9 mouse cellular contexts compared by ENCODE assay signal in the genomic region with DNA sequence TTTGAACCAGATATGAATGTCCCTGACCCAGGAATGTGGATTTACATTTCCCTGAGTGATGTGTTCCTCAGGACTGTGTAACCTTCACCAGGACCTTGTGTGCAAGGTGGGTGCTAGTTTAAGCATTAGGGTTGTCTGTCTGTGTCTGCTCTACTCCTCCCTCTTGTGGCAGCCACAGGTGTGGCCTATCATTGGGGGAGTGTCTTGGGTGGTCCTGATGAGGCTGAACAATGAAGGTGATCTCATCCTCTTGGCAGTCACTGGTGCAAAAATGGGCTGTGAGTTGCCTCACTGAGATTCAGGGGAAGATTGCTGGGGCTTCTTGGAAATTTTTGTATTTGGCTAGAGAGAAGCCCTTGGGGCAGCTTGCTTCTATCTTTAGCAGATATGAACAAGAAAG.
A peak's percentile ranks its signal among the peaks of the same experiment; 100 is the strongest.
DNase-seq lines count a peak whose midpoint lies in the region; ATAC-seq lines count a peak whose summit lies in the region.
"Had no signal": no experiment of that assay in that cellular context is flagged by ENCODE, and none has a peak within 500 bp of the region (broad histone marks: within the 10 kb centered on the region; RNA-seq: fewer than 3 reads in every experiment).

No protein-coding gene starts in this region.

- no peaks in the 10 kb centered on the region for H3K36me3 ChIP-seq in midbrain, embryonic 11.5 days (ENCODE audit: control insufficient read depth, insufficient read depth, low read length)
- H3K36me3 ChIP-seq in midbrain, embryonic 10.5 days: no peaks in the 10 kb centered on the region
- no peaks in the 10 kb centered on the region for H3K36me3 ChIP-seq in intestine, embryonic 14.5 days (ENCODE audit: control insufficient read depth, insufficient read depth, low read length)
- H3K36me3 ChIP-seq: heart, embryonic 13.5 days had no signal

- H3K4me2 ChIP-seq in midbrain, embryonic 11.5 days: no peak overlapping the region
- no peak overlapping the region for H3K4me2 ChIP-seq in intestine, embryonic 14.5 days (ENCODE audit: low read length)
- H3K4me2 ChIP-seq: heart, embryonic 13.5 days had no signal

- intact Hi-C loops in heart, postnatal 25 days (cut with DNase I): loop anchor here (5.0 kb wide), 1 partner anchor 39 kb away; no protein-coding TSS in a partner anchor

- H3K4me3 ChIP-seq in midbrain, embryonic 11.5 days (ENCODE audit: low read depth, low read length): no peak overlapping the region
- H3K4me3 ChIP-seq in midbrain, embryonic 10.5 days: no peak overlapping the region
- no peak overlapping the region for H3K4me3 ChIP-seq in intestine, embryonic 14.5 days (ENCODE audit: low read depth, low read length)
- H3K4me3 ChIP-seq: heart, embryonic 13.5 days had no signal

- ATAC-seq in midbrain, embryonic 11.5 days (ENCODE audit: low FRiP score): peak; percentile 59; the same call in 1 of the 2 replicates
- no peak for ATAC-seq in intestine, embryonic 14.5 days (replicated peaks; ENCODE audit: low FRiP score, low TSS enrichment, low read depth)

- peak; percentile 75 for DNase-seq in heart, adult 11 months
- DNase-seq in heart, postnatal 25 days (ENCODE audit: low spot score): no peak
- no peak for DNase-seq in midbrain, embryonic 11.5 days (ENCODE audit: low spot score, missing footprints)
- DNase-seq in midbrain, embryonic 10.5 days (ENCODE audit: low spot score): no peak
- DNase-seq in intestine, embryonic 14.5 days (ENCODE audit: low spot score): peak; percentile 48
- DNase-seq in thymus, postnatal 4 days: peak; percentile 67
- DNase-seq in spleen, postnatal 4 days (ENCODE audit: low spot score in 2 of 2): no peak
- no peak for DNase-seq in c-Kit-positive CD71-positive TER-119-positive erythroid progenitor cells, embryonic 14.5 days (ENCODE audit: low spot score)

- H3K9me3 ChIP-seq in midbrain, embryonic 11.5 days (ENCODE audit: control insufficient read depth, low read length): no peaks in the 10 kb centered on the region
- H3K9me3 ChIP-seq in midbrain, embryonic 10.5 days (replicated peaks): no peaks in the 10 kb centered on the region
- no peaks in the 10 kb centered on the region for H3K9me3 ChIP-seq in intestine, embryonic 14.5 days (ENCODE audit: control insufficient read depth, low read length)
- H3K9me3 ChIP-seq: heart, embryonic 13.5 days had no signal

- H3K9ac ChIP-seq in midbrain, embryonic 11.5 days (ENCODE audit: low read length): no peak overlapping the region
- no peak overlapping the region for H3K9ac ChIP-seq in intestine, embryonic 14.5 days (ENCODE audit: low read length)
- H3K9ac ChIP-seq: heart, embryonic 13.5 days had no signal

- no peaks in the 10 kb centered on the region for H3K27me3 ChIP-seq in midbrain, embryonic 11.5 days (ENCODE audit: control insufficient read depth, insufficient read depth, low read length)
- H3K27me3 ChIP-seq in midbrain, embryonic 10.5 days (ENCODE audit: low read depth, poor library complexity, severe bottlenecking): no peaks in the 10 kb centered on the region
- no peaks in the 10 kb centered on the region for H3K27me3 ChIP-seq in intestine, embryonic 14.5 days (replicated peaks; ENCODE audit: control insufficient read depth, insufficient read depth, low read length)
- H3K27me3 ChIP-seq: heart, embryonic 13.5 days had no signal

- H3K4me1 ChIP-seq in midbrain, embryonic 11.5 days (ENCODE audit: control insufficient read depth, insufficient read depth, low read length): no peaks in the 10 kb centered on the region
- H3K4me1 ChIP-seq in midbrain, embryonic 10.5 days: no peaks in the 10 kb centered on the region
- H3K4me1 ChIP-seq in intestine, embryonic 14.5 days (replicated peaks; ENCODE audit: control insufficient read depth, insufficient read depth, low read length): no peaks in the 10 kb centered on the region
- H3K4me1 ChIP-seq: heart, embryonic 13.5 days had no signal

- H3K27ac ChIP-seq in midbrain, embryonic 11.5 days (ENCODE audit: low read depth, low read length): no peak overlapping the region
- H3K27ac ChIP-seq in midbrain, embryonic 10.5 days (replicated peaks): no peak overlapping the region
- no peak overlapping the region for H3K27ac ChIP-seq in intestine, embryonic 14.5 days (ENCODE audit: low read depth)
- H3K27ac ChIP-seq: heart, embryonic 13.5 days had no signal

Comparison
In these comparisons a context has a peak if more than half of its experiments do, and no peak if none do; other contexts are left out.
1. DNase-seq: peak in heart, adult 11 months (single experiment), intestine, embryonic 14.5 days (single experiment) and thymus, postnatal 4 days (single experiment); none in heart, postnatal 25 days (single experiment), midbrain, embryonic 11.5 days (single experiment), midbrain, embryonic 10.5 days (single experiment), spleen, postnatal 4 days (0 of 2) and c-Kit-positive CD71-positive TER-119-positive erythroid progenitor cells, embryonic 14.5 days (single experiment).